Mouse (Mus musculus): ENCODE data around the gene Edem1.

GRCm38 (mm10) chr6:108840861-108841640 is 12.6 kb downstream of the Edem1 start:
- TF ChIP-seq USF1 (IDR thresholded peaks at IDR 0.05; ENCODE audit: low read depth, low read length): no peak
- no peak for TF ChIP-seq POLR2A (IDR thresholded peaks at IDR 0.05; ENCODE audit: low read depth, low read length)
- no peak for TF ChIP-seq ZC3H11A (IDR thresholded peaks at IDR 0.05; ENCODE audit: low read depth, low read length)
- TF ChIP-seq CTCF (conservative IDR thresholded peaks at IDR 0.05 in 1 of 2, IDR thresholded peaks at IDR 0.05 in 1 of 2; ENCODE audit: low read depth in 2 of 2, low read length in 2 of 2): no peak
- no peak for TF ChIP-seq MAZ (IDR thresholded peaks at IDR 0.05; ENCODE audit: low read depth, low read length)
- TF ChIP-seq ELF1 (IDR thresholded peaks at IDR 0.05; ENCODE audit: low read depth, low read length): no peak
- no peak for TF ChIP-seq JUND (conservative IDR thresholded peaks at IDR 0.05; ENCODE audit: low read depth, low read length)
- no peak for TF ChIP-seq CHD1 (IDR thresholded peaks at IDR 0.05; ENCODE audit: low read depth, low read length)
